Mouse (Mus musculus) embryo, embryonic 9.5 days (tissue): ENCODE measurements around the gene Agap1.

Experiments
- DNase-seq: peaks from one replicate; pipeline ENCODE4 v3.0.0-alpha.2; 2017; ENCODE audit errors: extremely low spot score

The Agap1 gene

DNA sequence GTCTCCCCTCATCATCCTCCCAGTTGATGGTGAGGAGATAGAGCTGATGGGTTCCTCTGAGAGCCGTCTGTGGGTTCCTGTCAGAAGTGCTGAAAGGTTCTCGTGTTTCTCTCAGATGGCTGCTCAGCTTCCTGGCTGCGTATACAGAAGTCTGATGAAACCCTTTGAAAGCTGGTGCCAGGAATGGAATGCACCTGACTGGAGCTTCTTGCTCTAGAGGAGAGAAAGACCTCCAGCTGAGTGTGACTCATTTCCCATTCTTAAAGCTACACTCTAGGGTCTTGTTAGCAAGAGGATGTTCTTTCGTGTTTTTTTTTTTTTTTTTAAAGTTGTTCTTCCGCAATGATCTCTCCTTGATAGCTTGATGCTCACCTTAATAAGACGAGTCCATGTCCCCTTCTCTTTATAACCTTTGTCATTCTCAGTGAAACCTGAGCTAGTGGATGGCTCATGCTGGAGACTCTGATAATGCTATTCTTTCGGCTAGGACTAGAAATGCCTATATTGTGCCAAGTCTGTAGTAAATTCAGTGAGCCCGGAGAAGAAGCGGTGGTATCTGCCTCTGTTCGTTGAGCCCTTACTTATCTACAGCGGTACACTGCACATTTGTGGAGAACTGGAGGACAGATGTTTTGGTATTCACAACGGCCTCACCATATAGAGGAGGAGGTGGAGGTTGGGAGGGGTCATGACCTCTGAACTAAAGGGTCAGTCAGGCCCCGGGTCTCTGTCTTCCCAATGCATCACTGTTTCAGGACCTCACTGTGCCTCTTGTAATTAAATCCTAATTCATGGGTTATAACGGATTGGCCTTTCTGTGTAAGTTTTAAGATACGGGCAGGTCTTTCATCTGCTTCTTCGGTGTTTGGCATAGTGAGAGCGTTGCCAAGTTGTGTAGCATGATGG, 2.8 kb downstream of the Agap1 start:
- peak; percentile 63 for DNase-seq

GRCm38 (mm10) chr1:89461881-89462280, 7.3 kb downstream of the Agap1 start:
- DNase-seq, result no peak

DNA sequence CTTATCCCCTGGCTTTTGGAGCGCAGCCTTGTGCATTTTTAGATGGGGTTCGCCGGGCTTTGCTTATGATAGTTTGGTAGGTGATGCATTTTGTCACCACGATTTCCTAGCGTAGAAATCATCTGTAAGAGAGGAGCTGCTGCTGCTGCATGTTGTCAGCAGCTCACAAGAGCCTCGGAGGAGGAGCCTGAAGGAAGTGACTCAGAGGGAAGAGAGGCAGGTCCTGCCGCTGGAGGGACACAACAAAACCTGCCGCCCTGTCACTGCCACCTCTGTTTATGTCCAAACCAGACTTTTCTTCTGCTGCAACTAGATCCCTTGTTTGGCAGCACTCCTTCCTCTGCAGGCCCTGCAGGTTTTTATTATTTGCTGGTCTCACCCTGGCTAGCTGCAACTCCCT, 8.5 kb downstream of the Agap1 start:
- DNase-seq, result no peak

DNA sequence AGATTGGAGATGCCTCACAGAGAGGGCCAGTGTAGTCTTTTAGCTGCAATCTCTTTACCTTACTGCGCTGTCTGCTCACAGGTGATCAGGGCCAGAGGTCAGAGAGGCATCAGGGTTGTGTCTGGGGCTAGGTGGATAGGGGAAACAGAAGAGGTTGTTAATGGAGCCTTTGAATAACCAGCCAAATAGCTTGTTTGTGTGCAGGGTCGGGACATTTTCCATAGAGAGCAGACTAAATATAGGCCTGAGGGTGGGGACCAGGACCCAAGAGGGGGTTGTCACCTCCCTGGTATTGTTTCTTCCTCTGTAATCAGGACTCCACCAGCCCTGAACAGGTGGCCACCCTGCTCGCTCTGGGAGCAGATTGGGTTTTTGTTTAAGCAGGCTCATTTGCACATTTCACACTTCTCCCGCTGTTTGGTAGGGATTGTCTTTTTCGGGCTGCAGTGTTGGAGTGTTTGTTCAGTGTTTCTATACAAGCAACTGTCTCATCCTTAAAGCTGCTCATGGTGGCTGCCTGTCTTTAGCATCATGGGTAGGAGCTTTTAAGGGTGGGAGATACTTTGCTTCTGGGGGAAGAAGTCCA, 10.9 kb downstream of the Agap1 start:
- no peak for DNase-seq

- DNase-seq, result peak; percentile 51
Measured at GRCm38 (mm10) chr1:89467321-89468069, 12.9 kb downstream of the Agap1 start.

DNA sequence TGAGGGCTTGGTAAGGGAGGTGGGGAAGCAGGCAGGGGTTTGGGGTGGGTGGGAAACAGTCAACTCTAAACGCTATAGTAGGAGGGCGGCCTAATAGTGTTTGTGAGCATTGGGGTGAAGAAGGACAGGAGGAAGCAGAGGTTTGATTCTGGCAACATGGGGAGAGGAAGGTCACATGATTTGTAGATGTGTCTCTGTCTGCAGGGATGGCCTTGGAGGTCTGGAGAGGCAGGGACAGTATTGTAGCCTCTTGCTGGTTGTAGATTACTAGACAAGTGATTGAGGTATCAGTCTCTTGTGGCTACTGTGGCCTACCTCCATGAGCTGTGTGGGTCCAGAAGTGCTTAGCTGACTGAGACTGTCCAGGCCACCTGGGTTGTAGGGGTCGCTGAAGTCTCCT, 13.5 kb downstream of the Agap1 start:
- DNase-seq, result no peak

DNA sequence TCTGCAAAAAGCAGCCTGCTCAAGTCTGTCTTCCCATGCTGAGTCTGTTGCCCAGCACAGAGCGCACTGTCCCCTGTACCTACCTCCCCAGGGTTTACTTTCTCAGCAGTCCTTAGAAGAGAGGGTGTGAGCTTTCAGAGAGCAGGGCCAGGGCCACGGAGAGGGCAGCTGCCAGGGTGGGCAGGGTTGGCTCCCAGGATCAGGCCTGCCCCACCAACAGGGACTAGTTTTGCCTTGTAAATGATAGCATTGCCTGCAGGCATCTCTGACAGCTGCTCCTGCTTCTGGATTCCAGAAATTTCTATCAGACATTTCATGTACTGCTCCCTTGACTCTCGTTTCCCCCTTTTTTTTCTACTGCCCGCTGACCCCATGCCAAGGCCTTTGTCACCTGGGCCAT, 16.8 kb downstream of the Agap1 start:
- DNase-seq, result no peak

GRCm38 (mm10) chr1:89471891-89472290, 17.3 kb downstream of the Agap1 start:
- no peak for DNase-seq

DNA sequence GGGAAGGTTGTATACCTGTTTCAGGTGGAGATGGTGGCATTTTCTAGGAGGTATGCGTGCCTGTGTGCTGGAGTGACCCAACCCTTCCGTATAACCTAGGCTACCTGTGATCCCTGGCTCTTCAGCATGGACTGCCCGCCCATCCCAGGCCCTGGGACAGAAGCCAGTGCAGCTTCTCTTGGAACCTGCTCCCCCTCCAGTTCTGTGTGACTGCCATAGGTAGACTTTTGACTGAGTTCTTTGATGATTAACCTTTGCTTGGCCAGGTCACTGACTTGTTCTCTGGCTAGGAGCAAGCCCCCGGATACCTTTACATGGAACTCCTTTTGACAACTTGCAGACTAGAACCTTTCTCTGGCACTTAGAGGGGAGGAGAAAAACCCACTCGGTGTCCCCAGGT, 19.3 kb downstream of the Agap1 start:
- DNase-seq, result no peak

DNA sequence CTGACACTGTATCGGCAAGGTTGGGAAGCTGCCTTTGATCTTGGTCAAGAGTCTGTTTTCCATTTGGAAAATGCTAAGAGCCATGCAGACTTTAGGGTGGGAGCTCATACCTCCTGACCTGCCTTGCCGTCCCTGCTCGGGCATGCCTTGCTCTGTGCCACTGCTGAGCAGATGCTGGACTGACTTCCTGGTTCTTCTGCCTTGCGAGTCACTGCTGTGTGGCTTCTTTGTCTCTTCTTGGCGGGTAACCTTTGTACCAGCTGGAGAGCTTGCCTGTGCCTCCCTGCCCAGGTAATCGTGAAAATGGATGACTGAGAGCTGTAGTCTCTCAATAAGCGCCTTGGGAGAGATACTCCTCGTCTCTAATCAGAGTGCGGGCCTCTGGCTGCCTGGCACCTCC, 20.2 kb downstream of the Agap1 start:
- DNase-seq, result no peak

GRCm38 (mm10) chr1:89477033-89477432, 22.4 kb downstream of the Agap1 start:
- DNase-seq, result no peak

- DNase-seq, result no peak
Measured at GRCm38 (mm10) chr1:89478571-89479460, 24.2 kb downstream of the Agap1 start.

- no peak for DNase-seq
Measured at GRCm38 (mm10) chr1:89481154-89481553, 26.5 kb downstream of the Agap1 start.

DNA sequence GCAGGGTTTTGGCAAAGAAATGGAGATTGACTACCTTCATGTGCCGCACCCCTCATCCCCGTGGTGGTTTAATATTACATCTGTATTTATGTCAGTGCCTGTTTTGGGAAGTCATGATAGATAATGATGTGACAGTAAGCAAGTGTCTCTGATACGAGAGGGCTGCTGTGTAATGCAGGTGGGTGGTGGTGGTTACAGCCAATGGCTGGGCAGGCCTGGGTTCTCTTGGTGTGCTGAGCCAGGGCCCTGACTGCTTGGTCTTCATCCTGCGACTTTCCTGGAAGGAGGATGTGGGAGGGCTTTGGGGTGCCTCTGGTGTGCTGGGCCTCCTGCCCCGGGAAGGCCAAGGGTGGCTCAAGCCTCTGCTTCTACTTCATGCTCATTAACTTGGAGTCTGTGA, 28.2 kb downstream of the Agap1 start:
- no peak for DNase-seq

DNA sequence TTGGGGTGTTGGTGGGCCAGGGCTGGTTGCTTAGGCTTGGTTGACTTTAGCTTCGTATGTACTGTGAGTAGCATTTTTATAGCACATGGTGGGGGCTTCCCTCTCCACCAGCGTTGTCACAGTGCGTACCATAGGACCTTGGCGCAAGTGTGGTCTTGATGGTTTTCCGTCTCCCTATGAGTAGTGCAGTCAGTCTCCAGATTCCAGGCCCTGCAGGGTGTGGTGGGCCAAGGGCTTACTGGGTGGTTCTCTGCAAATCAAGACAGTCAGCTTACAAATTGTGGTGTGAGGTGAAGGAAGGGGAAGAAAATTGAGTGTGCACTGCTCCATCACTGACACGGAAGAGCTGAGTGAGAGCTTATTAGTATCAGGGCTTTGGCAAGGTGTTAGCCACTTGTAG, 32.3 kb downstream of the Agap1 start:
- no peak for DNase-seq

- no peak for DNase-seq
Measured at GRCm38 (mm10) chr1:89489111-89489971, 34.7 kb downstream of the Agap1 start.

- no peak for DNase-seq
Measured at GRCm38 (mm10) chr1:89493177-89493576, 38.6 kb downstream of the Agap1 start.

DNA sequence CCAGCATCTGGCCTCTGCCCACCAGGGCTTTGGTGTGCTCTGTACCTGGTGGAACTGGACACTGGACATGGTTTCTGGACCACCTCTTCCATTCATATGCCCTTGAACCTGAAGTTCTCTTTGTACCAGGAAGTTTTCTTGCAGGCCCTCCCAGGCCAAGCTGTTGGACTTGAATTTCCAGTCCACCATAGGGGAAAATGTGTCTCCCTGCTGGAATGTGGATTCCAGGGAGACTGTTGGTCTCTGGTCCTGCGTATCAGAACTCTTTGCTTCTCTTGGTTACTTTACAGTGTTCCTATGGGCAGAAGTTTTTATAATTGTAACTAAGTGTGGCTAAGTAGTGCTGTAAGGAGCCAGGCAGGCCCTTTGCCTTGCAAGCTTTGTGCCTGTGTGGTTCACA, 40.2 kb downstream of the Agap1 start:
- no peak for DNase-seq

DNA sequence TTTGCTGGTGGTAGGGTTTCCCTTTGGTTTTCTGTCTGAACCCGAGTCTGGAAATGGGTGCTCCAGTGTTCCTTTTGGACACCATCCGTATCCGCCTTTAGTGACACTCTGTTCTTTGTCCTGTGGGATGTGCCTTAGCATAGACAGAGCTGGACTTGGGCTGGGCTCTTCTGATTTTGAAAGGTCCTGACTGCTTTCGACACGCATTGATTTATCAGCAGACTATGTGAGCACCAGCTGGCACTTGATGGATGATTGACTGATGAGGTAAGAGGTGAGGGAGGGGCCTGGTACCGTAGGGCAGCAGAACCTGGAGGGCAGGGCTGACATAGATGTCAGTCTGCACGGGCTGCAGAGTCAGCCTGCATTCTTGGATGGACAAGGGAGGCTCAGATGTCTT, 41.6 kb downstream of the Agap1 start:
- no peak for DNase-seq

- DNase-seq, result no peak
Measured at GRCm38 (mm10) chr1:89500925-89501324, 46.3 kb downstream of the Agap1 start.

- no peak for DNase-seq
Measured at GRCm38 (mm10) chr1:89501346-89501745, 46.7 kb downstream of the Agap1 start.
